Mouse (Mus musculus) C2C12 (cell line): ENCODE measurements around the gene Olfml2a. TPM values are rescaled to one million over a fixed set of nuclear protein-coding genes. Genes with fewer than 3 reads are reported as not detected.

Source experiments
- H3K27me3 ChIP-seq: one replicate; pipeline ENCODE4 v1.6.1; 2011; ENCODE audit not compliant: control insufficient read depth, insufficient read depth, insufficient read length
- H3K36me3 ChIP-seq: one replicate; pipeline ENCODE4 v1.6.1; 2011; ENCODE audit not compliant: control insufficient read depth, insufficient read depth
- H3K4me3 ChIP-seq: one replicate; pipeline ENCODE4 v1.5.1; 2011; ENCODE audit warnings: mild to moderate bottlenecking, control low read depth; ENCODE audit not compliant: poor library complexity, insufficient read depth, severe bottlenecking
- H3K79me2 ChIP-seq: one replicate; pipeline ENCODE4 v1.6.1; 2011; ENCODE audit not compliant: control insufficient read depth, insufficient read depth
- H3K79me3 ChIP-seq: one replicate; pipeline ENCODE4 v1.6.1; 2011; ENCODE audit warnings: low read depth, control low read depth
- H3ac ChIP-seq: one replicate; pipeline ENCODE3; 2011; ENCODE audit warnings: low read depth; ENCODE audit not compliant: control insufficient read depth, insufficient read length
- CEBPB ChIP-seq: IDR thresholded peaks from one replicate; pipeline ENCODE4 v1.6.1; 2011; ENCODE audit warnings: low read depth, mild to moderate bottlenecking, control low read depth, moderate library complexity
- CTCF ChIP-seq: IDR thresholded peaks from one replicate; pipeline ENCODE4 v1.5.1; 2011; ENCODE audit not compliant: control insufficient read depth, insufficient read depth, insufficient read length
- FOSL1 ChIP-seq: IDR thresholded peaks from one replicate; pipeline ENCODE4 v1.8.0; 2011; ENCODE audit warnings: mild to moderate bottlenecking, low read length; ENCODE audit not compliant: poor library complexity, insufficient read depth, severe bottlenecking
- MAX ChIP-seq: IDR thresholded peaks from one replicate; pipeline ENCODE4 v1.6.1; 2011; ENCODE audit warnings: mild to moderate bottlenecking, control low read depth
- MYOD1 ChIP-seq: IDR thresholded peaks from one replicate; pipeline ENCODE4 v1.6.1; 2011; ENCODE audit warnings: low read depth; ENCODE audit not compliant: control insufficient read depth, insufficient read length
- MYOG ChIP-seq: IDR thresholded peaks from one replicate; pipeline ENCODE4 v1.6.1; 2011; ENCODE audit not compliant: control insufficient read depth, insufficient read length; ENCODE audit errors: extremely low read depth
- USF1 ChIP-seq: IDR thresholded peaks from one replicate; pipeline ENCODE4 v1.6.1; 2011; ENCODE audit warnings: low read depth, mild to moderate bottlenecking, control low read depth, moderate library complexity
- polyA plus RNA-seq: library from polyadenylated mRNA; unstranded; fragments of >200 nt; fragmentation: generic; extraction: Trizol; gene quantifications from one replicate; pipeline ENCODE4 v1.2.1, GENCODE M21; 2012; ENCODE audit warnings: missing spikeins

Gene Olfml2a
- polyA plus RNA-seq, 1 experiment: not detected

GRCm38 (mm10) chr2:38953152-38953883, 21.5 kb downstream of the Olfml2a start:
- no peaks in the 10 kb centered on the region for H3K79me3 ChIP-seq
- H3K79me2 ChIP-seq: no peaks in the 10 kb centered on the region
- H3K4me3 ChIP-seq: no peak overlapping the region
- no peaks in the 10 kb centered on the region for H3K27me3 ChIP-seq
- no peak overlapping the region for H3ac ChIP-seq
- no peaks in the 10 kb centered on the region for H3K36me3 ChIP-seq
- no peak for TF ChIP-seq CEBPB
- TF ChIP-seq FOSL1: no peak
- no peak for TF ChIP-seq CTCF
- no peak for TF ChIP-seq USF1
- no peak for TF ChIP-seq MYOD1
- TF ChIP-seq MAX: no peak
- no peak for TF ChIP-seq MYOG

DNA sequence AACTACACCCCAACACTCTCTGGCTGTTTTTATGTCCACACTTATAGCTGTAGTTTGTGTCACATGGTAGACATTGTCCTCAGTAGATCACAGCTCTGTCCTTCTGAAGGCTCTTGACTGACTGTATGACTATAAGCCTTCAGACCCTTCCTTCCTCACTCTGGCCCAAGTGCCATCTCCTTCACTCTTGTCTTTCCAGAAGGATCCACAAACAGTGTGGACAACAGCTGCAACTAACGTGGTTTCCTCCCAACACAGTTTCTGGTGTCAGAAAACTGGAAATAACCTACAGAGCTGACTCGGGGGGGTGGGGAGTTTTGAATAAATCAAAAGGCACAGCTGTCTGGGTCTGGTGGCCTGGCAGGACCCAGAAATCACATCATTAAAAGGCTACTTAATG, 24.3 kb downstream of the Olfml2a start:
- no peaks in the 10 kb centered on the region for H3K79me2 ChIP-seq
- H3K36me3 ChIP-seq: no peaks in the 10 kb centered on the region
- no peaks in the 10 kb centered on the region for H3K27me3 ChIP-seq
- H3ac ChIP-seq: no peak overlapping the region
- H3K79me3 ChIP-seq: no peaks in the 10 kb centered on the region
- H3K4me3 ChIP-seq: no peak overlapping the region
- no peak for TF ChIP-seq MYOG

- TF ChIP-seq MAX: no peak
- no peak for TF ChIP-seq MYOG
- no peak for TF ChIP-seq MYOD1
- no peak for TF ChIP-seq CTCF
- no peak for TF ChIP-seq CEBPB
- TF ChIP-seq FOSL1: no peak
- no peak for TF ChIP-seq USF1
- Histone ChIP-seq H3K27me3 (no peaks in the 10 kb centered on the region), H3K36me3 (no peaks in the 10 kb centered on the region), H3K79me3 (no peaks in the 10 kb centered on the region), H3K79me2 (no peaks in the 10 kb centered on the region), H3K4me3 (no peak overlapping the region), H3ac (no peak overlapping the region)
These were observed 26.0 kb downstream of the Olfml2a start for GRCm38 (mm10) chr2:38957671-38958223.

DNA sequence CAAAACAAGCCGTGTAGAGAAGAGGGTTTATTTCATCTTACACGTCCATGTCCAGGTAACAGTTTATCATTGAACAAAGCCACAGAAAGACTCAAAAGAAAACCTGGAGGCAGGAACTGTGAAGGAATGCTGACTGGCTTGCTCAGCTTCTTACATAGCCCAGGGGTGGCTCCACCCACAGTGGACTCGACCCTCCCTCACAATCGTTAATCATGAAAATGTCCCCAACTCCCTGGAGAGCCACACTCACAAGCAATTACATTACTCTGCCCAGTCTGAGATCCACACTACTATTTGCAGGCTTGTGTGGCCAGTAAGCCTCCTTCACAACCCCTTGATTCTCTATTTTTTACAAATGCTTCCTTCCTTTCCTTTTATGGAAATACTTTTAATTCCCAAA, 32.4 kb downstream of the Olfml2a start:
- H3ac ChIP-seq: no peak overlapping the region
- TF ChIP-seq MAX (no peak), CTCF (no peak), CEBPB (no peak), USF1 (no peak), MYOD1 (no peak), MYOG (no peak), FOSL1 (no peak)
- H3K27me3 ChIP-seq: no peaks in the 10 kb centered on the region

DNA sequence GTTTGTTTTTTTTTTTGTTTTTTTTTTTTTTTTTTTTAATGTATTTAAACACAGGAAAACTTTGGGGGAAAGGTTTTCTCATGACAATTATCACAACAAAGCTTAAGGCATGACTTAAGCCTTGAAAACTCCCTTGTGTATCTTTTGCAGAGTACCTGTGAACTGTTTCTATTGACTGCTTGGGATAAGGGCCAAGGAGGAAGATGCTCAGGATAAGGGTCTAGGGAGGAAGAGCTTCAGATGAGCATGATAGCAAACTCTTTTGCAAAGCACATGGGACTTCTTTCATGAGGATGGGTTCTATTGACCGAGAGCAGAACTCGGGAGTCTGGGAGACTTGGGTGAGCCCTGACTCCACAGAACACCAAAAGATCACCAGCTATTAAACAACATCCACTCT, 37.9 kb downstream of the Olfml2a start:
- Histone ChIP-seq H3K36me3 (no peaks in the 10 kb centered on the region), H3K4me3 (no peak overlapping the region), H3ac (no peak overlapping the region), H3K27me3 (no peaks in the 10 kb centered on the region), H3K79me3 (no peaks in the 10 kb centered on the region), H3K79me2 (no peaks in the 10 kb centered on the region)
- no peak for TF ChIP-seq MAX
- TF ChIP-seq MYOG: no peak
- TF ChIP-seq MYOD1: no peak
- TF ChIP-seq CTCF: no peak
- no peak for TF ChIP-seq FOSL1
- no peak for TF ChIP-seq USF1
- no peak for TF ChIP-seq CEBPB

More for the DNA sequence above, 32.4 kb downstream of the Olfml2a start:
- no peaks in the 10 kb centered on the region for H3K79me2 ChIP-seq
- H3K4me3 ChIP-seq: no peak overlapping the region
- no peaks in the 10 kb centered on the region for H3K79me3 ChIP-seq
- no peaks in the 10 kb centered on the region for H3K36me3 ChIP-seq

DNA sequence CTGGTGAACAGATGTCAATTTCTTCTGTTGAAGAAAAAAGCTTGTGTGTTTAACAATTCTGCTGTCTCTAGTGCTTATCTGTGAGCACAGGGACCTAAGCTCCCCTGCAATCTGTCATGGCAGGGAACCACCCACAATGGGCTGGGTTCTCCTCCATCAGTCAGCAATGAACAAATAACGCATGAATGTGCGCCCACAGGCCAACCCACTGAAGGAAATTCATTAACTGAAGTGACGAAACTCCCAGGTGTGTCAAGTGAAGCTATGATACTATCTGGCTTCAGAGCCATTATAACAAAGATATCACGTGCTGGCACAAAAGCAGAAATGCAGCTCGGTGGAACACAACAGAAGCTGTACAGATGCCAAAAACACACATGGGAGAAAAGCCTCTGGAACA, 38.3 kb downstream of the Olfml2a start:
- Histone ChIP-seq H3K79me3 (no peaks in the 10 kb centered on the region), H3ac (no peak overlapping the region), H3K36me3 (no peaks in the 10 kb centered on the region), H3K79me2 (no peaks in the 10 kb centered on the region), H3K27me3 (no peaks in the 10 kb centered on the region), H3K4me3 (no peak overlapping the region)
- TF ChIP-seq CTCF (no peak), USF1 (no peak), MYOG (no peak), CEBPB (no peak), FOSL1 (no peak), MYOD1 (no peak), MAX (no peak)
